Mouse (Mus musculus): ENCODE measurements around the gene Atp5h.

GRCm38 (mm10) chr11:115462243-115462891 lies 42.6 kb upstream of the Atp5h start, which contains the start of gene Slc16a5:
- no peak for TF ChIP-seq CTCF (IDR thresholded peaks at IDR 0.05; ENCODE audit: low read depth)
- TF ChIP-seq EP300 (IDR thresholded peaks at IDR 0.05; ENCODE audit: low read depth): no peak
